3 mouse cellular contexts compared by ENCODE assay signal in the genomic region with DNA sequence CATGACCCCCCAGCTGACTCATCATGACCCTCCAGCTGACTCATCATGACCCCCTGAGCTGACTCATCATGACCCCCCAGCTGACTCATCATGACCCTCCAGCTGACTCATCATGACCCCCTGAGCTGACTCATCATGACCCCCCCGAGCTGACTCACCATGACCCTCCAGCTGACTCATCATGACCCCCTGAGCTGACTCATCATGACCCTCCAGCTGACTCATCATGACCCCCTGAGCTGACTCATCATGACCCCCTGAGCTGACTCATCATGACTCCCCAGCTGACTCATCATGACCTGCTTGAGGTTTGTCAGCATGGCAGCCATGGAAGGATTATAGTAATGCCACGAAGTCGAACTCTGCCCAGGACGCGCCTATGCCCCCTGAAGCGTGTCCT. TPM values are rescaled to one million over a fixed set of nuclear protein-coding genes. Genes with fewer than 3 reads are reported as not detected.
"Had no signal": no experiment of that assay in that cellular context is flagged by ENCODE, and none has a peak within 500 bp of the region (broad histone marks: within the 10 kb centered on the region; RNA-seq: fewer than 3 reads in every experiment).

No protein-coding gene starts in this region.

RNA-seq across cellular contexts. Expression of gene Pomc, which starts 18.4 kb away (rescaled TPM):
- total RNA-seq: gastrocnemius, adult 18-20 months; gastrocnemius, postnatal 36 days had no signal
- polyA plus RNA-seq: liver, adult 2 months had no signal
